Mouse (Mus musculus) midbrain, embryonic 12.5 days (tissue): Measurements from ENCODE around the gene Kctd13. TPM values are rescaled to one million over a fixed set of nuclear protein-coding genes. Genes with fewer than 3 reads are reported as not detected.

Source experiments
- ATAC-seq: fragments of 200-750 bp; cut with Nextera tagmentation; 2 replicates; pipeline ENCODE4 v1.8.0; 2017; ENCODE audit warnings: low read depth, moderate TSS enrichment, moderate library complexity; ENCODE audit not compliant: low FRiP score
- H3K27ac ChIP-seq: fragments of 300-500 bp; sonication (generic); replicated peaks from 2 replicates; pipeline ENCODE4 v1.5.1; 2016; ENCODE audit warnings: mild to moderate bottlenecking
- H3K27me3 ChIP-seq: fragments of 300-500 bp; sonication (generic); 2 replicates; pipeline ENCODE4 v1.6.1; 2016; ENCODE audit warnings: mild to moderate bottlenecking
- H3K36me3 ChIP-seq: fragments of 300-500 bp; sonication (generic); 2 replicates; pipeline ENCODE4 v1.6.1; 2016
- H3K4me1 ChIP-seq: fragments of 300-500 bp; sonication (generic); 2 replicates; pipeline ENCODE4 v1.6.1; 2016
- H3K4me2 ChIP-seq: fragments of 300-500 bp; sonication (generic); replicated peaks from 2 replicates; pipeline ENCODE4 v1.6.1; 2016; ENCODE audit warnings: mild to moderate bottlenecking, moderate library complexity
- H3K4me3 ChIP-seq: fragments of 300-500 bp; sonication (generic); 2 replicates; pipeline ENCODE4 v1.5.1; 2016; ENCODE audit warnings: mild to moderate bottlenecking
- H3K9ac ChIP-seq: fragments of 300-500 bp; sonication (generic); replicated peaks from 2 replicates; pipeline ENCODE4 v1.6.1; 2016; ENCODE audit warnings: mild to moderate bottlenecking, moderate library complexity
- H3K9me3 ChIP-seq: fragments of 300-500 bp; sonication (generic); 2 replicates; pipeline ENCODE4 v1.6.1; 2016; ENCODE audit warnings: mild to moderate bottlenecking
- WGBS: fragments of 180-500 bp; shearing (Covaris S2); methylation state at CpG from one replicate; pipeline ENCODE4 v1.1.7; 2016; 5-methylcytosine and 5-hydroxymethylcytosine counted together
- polyA plus RNA-seq: library from polyadenylated mRNA; unstranded; fragments of >200 nt; fragmentation: Nextera tagmentation; extraction: Ambion mirVana; gene quantifications from 2 replicates; pipeline ENCODE4 v1.2.1, GENCODE M21; 2016

The Kctd13 gene
- polyA plus RNA-seq, 1 experiment from 2014 or later = 50.5 TPM

DNA sequence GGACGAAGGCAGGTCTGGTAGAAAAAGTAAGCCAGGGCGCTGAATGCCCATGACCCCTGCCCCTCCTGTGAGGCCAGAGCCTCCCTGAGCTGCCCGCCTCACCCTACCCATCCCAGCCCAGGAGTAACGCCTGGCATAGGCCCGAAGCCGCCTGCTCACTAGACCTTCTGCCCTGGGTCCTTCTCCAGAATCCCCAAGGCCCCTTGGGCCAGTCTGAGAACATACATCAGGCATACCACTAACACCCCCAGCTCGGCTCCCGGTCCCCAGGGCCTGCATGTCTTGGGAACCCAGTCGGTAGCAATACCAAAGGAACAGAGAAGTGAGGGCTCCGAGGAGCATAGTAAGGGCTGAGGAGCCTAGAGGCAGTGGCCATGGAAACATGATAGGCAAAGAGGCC is 19.9 kb downstream of the Kctd13 start:
- peak overlapping the region; percentile 87 for H3K27ac ChIP-seq
- H3K4me1 ChIP-seq = peaks cover 34% of the 10 kb centered on the region
- H3K9ac ChIP-seq = peak overlapping the region; percentile 68
- H3K4me3 ChIP-seq = peak overlapping the region; percentile 51
- 75% methylated on average over 9 of the region's 10 CpGs for WGBS
- peak overlapping the region; percentile 98 for H3K4me2 ChIP-seq
- peaks cover 43% of the 10 kb centered on the region for H3K27me3 ChIP-seq
- no peak for ATAC-seq
- no peaks in the 10 kb centered on the region for H3K9me3 ChIP-seq
- H3K36me3 ChIP-seq = peaks cover 15% of the 10 kb centered on the region; the same call in 1 of the 2 replicates

DNA sequence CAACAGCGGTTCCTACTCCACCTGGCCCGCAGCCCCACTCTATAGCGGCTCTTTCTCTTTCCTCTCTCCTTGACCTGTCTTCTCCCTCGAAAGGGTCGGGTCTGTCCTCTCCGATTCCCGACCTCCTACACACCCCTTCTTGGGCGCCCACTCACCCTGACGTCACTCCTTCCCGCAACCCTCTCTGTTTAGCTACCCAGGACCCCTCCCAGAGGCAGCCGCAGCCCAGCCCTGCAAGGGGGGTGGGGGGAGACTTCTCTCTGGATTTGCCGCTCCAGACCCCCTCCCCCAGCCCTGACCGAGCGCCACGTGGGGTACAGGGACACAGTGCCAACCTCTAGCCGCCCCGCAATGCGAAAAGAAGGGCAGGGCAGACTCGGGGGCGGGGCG is 20.7 kb downstream of the Kctd13 start, which contains the start of gene Asphd1:
Gene Asphd1 (minus strand): TSS at position 180 of the 390 bp plus-strand sequence.
- H3K9me3 ChIP-seq = no peaks in the 10 kb centered on the region
- peak within 1 kb of the TSS; percentile 68 for H3K9ac ChIP-seq
- peaks cover 34% of the 10 kb centered on the region for H3K4me1 ChIP-seq
- peak within 1 kb of the TSS; percentile 87 for H3K27ac ChIP-seq
- peaks cover 15% of the 10 kb centered on the region; the same call in 1 of the 2 replicates for H3K36me3 ChIP-seq
- H3K4me2 ChIP-seq = peak within 1 kb of the TSS; percentile 98
- WGBS = under 1% methylated on average over 21 of the region's 21 CpGs
- peak; percentile 52 for ATAC-seq
- peak within 1 kb of the TSS; percentile 51 for H3K4me3 ChIP-seq
- peaks cover 45% of the 10 kb centered on the region for H3K27me3 ChIP-seq

DNA sequence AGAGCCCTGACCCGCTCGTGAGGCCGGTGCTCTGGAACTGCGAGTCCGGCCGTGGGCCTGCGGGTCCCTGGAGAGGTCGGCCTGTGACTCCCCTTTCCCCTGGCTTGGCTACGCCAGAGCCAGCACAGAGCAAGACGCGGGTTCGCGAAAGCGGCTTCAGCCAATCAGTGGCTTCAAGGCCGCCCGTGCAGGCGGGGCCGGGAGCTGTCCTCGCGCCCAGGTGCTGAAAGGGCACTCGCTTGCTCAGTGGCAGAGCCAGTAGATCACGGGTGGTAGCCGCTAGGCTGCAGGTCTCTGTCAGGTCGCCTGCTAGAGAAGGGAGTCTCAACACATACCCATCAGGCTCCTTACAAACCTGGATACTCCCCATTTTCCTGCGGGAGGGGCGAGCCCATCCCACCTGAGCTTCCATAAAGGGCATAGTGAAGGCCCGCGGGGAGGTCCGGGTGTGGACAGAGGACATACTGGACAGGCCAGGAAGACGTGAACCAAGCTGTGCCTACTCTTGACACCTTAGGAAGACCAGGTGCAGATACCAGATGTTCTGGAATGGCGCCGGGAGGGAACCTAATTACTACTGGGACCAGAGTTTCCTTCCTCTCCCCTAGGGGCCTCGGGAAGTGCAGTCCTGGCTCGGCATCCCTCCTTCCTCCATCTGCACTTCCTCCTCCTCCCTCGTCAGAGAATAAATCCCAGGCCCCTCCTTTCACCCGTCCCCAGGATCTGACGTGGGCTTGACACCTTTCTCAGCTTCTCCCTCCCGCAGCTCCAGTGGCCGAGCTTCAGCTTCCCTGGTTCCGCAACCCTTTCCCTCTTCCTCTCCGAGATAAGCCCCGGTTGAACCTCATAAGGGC is 21.3 kb downstream of the Kctd13 start, which contains the start of gene Sez6l2:
Gene Sez6l2 (plus strand): TSS at position 771 of the 854 bp plus-strand sequence.
- Histone ChIP-seq H3K4me2 (peak within 1 kb of the TSS; percentile 98), H3K4me3 (peak within 1 kb of the TSS; percentile 51), H3K9ac (peak within 1 kb of the TSS; percentile 68), H3K9me3 (no peaks in the 10 kb centered on the region), H3K4me1 (peaks cover 34% of the 10 kb centered on the region), H3K36me3 (peaks cover 9% of the 10 kb centered on the region; the same call in 1 of the 2 replicates), H3K27me3 (peaks cover 45% of the 10 kb centered on the region), H3K27ac (peak within 1 kb of the TSS; percentile 87)
- under 1% methylated on average over 42 of the region's 42 CpGs for WGBS
- peak; percentile 87 for ATAC-seq

DNA sequence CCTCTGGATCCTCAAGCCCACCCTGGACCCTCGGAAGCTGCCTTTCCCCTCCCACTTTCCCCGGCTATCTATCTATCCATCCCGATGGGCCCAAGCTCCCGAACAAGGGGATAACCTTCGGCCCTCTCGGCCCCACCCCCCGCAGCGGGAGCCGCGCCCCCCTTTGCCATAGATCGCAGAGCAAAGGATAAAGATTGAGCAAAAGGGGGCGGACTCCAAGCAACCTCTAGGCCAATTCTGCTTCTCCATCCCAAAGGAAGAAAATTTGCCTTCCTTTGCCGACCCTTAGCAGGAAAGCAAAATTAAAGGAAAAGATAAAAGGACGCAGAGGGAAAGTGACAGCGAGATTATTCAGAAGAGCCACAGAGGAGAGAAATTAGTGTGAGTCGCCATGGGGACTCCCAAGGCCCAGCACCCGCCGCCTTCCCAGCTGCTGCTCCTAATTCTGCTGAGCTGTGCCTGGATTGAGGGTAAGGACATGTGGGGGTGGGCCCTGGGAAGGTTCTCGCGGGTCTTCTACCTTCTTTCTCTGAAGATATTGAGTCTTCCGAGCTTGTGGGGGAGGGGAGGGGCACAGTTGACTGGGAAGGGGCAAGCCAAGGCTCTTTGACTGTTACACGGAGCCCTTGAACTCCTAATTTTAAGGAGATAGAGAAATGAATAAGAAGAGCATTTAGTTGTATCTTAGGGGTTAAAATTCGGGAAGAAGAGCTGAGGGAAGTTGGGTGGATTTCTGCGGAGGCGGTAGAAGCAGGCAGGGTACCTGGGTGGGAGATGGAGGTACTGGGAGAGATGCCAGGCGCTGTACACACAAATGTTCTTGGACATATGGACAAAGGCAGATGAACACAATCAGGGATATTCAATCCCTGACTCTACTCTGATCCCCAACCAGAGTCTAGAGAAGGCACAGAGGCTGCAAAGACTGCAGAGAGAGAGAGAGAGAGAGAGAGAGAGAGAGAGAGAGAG is 22.3 kb downstream of the Kctd13 start:
- peak overlapping the region; percentile 98 for H3K4me2 ChIP-seq
- peak overlapping the region; percentile 51 for H3K4me3 ChIP-seq
- no peaks in the 10 kb centered on the region for H3K9me3 ChIP-seq
- WGBS = 4% methylated on average over 26 of the region's 26 CpGs
- H3K27ac ChIP-seq = peak overlapping the region; percentile 87
- ATAC-seq = peak; percentile 17; the same call in 1 of the 2 replicates
- H3K36me3 ChIP-seq = 0 out of 2 replicates have a peak, but pooled peaks cover 5% of the 10 kb centered on the region
- H3K27me3 ChIP-seq = peaks cover 45% of the 10 kb centered on the region
- H3K4me1 ChIP-seq = peaks cover 34% of the 10 kb centered on the region
- peak overlapping the region; percentile 68 for H3K9ac ChIP-seq

DNA sequence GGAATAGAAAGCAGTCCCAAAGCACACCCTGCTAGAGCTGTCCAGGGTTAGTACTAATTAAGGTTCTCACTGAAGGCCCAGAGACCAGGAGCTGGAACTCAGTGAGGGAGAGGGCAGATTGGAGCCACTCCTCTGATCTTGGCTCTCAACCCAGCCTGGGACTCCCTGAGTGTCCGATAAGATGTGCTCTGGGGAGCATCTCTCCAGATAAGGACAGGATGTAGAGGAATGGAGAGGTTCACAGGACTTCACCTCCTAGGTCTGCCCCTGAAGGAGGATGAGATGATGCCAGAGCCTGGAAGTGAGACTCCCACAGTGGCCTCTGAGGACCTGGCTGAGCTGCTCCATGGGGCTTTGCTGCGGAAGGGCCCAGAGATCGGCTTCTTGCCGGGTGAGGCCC is 23.1 kb downstream of the Kctd13 start:
- Histone ChIP-seq H3K4me1 (peaks cover 34% of the 10 kb centered on the region), H3K4me3 (peak overlapping the region; percentile 51), H3K9ac (peak overlapping the region; percentile 68), H3K36me3 (0 out of 2 replicates have a peak, but pooled peaks cover 5% of the 10 kb centered on the region), H3K4me2 (peak overlapping the region; percentile 98), H3K27me3 (peaks cover 45% of the 10 kb centered on the region), H3K9me3 (no peaks in the 10 kb centered on the region), H3K27ac (peak overlapping the region; percentile 30; the same call in 1 of the 2 replicates)
- WGBS = 18% methylated on average over 4 of the region's 4 CpGs
- ATAC-seq = no peak

DNA sequence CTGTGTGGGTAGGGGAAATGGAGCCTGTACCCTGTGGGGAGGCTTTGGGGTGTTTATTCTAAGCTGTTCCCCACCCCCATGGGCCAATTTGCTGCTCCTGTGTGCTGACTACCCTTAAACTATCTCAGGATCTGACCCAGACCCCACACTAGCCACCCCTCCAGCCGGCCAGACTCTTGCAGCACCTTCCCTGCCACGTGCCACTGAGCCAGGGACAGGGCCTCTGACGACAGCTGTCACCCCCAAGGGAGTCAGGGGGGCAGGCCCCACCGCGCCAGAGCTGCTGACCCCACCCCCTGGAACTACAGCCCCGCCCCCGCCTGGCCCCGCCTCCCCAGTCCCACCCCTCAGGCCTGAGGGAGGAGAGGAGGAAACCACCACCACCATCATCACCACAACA is 24.0 kb downstream of the Kctd13 start:
- Histone ChIP-seq H3K4me3 (peak overlapping the region; percentile 51), H3K27me3 (peaks cover 45% of the 10 kb centered on the region), H3K4me1 (peaks cover 34% of the 10 kb centered on the region), H3K4me2 (peak overlapping the region; percentile 98), H3K27ac (no peak overlapping the region), H3K9me3 (no peaks in the 10 kb centered on the region), H3K36me3 (no peaks in the 10 kb centered on the region), H3K9ac (peak overlapping the region; percentile 68; the same call in 1 of the 2 replicates)
- ATAC-seq = no peak
- 2% methylated on average over 5 of the region's 8 CpGs for WGBS

DNA sequence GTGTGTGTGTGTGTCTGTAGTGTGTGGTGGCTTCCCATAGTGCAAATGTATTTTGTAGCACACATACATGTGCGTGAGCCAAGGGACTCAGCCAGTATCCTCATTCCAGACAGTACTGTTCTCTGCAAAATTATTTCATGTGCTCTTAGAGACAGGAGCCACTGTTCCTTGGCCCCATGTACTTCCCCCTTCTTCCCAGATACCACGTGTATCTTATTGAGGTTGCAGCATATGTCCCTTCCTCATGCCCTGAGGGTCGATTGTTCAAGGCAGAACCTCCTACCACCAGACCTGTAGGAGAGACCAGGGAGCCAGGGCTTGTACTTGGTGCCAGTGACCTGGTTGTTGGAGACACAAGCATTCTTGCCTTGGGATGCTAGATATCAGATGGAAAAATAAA is 26.4 kb downstream of the Kctd13 start:
- H3K9ac ChIP-seq = no peak overlapping the region
- H3K27me3 ChIP-seq = peaks cover 32% of the 10 kb centered on the region
- H3K36me3 ChIP-seq = peaks cover 9% of the 10 kb centered on the region; the same call in 1 of the 2 replicates
- no peaks in the 10 kb centered on the region for H3K9me3 ChIP-seq
- H3K27ac ChIP-seq = no peak overlapping the region
- H3K4me2 ChIP-seq = no peak overlapping the region
- no peak for ATAC-seq
- H3K4me3 ChIP-seq = no peak overlapping the region
- peaks cover 21% of the 10 kb centered on the region for H3K4me1 ChIP-seq
- 62% methylated on average over 3 of the region's 3 CpGs for WGBS

DNA sequence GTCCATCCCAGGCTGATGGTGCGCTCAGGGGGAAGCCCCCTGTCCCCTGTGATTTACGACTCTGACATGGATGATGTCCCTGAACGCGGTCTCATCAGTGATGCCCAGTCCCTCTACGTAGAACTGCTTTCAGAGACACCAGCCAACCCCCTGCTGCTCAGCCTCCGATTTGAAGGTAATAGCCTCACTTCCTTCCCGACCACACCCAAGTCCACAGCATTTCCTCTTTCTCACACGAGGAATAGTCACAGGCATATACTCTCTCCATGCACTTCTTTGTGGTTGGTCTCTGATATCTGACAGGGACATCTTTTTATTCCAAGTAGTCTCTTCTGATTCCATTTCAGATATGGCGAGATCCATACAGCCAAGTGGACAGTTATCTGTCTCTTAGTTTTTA is 31.1 kb downstream of the Kctd13 start:
- Histone ChIP-seq H3K4me1 (no peaks in the 10 kb centered on the region), H3K4me3 (no peak overlapping the region), H3K27ac (no peak overlapping the region), H3K9ac (no peak overlapping the region), H3K9me3 (no peaks in the 10 kb centered on the region), H3K27me3 (peaks cover 34% of the 10 kb centered on the region), H3K36me3 (peaks cover 24% of the 10 kb centered on the region), H3K4me2 (no peak overlapping the region)
- 78% methylated on average over 8 of the region's 9 CpGs for WGBS
- no peak for ATAC-seq

DNA sequence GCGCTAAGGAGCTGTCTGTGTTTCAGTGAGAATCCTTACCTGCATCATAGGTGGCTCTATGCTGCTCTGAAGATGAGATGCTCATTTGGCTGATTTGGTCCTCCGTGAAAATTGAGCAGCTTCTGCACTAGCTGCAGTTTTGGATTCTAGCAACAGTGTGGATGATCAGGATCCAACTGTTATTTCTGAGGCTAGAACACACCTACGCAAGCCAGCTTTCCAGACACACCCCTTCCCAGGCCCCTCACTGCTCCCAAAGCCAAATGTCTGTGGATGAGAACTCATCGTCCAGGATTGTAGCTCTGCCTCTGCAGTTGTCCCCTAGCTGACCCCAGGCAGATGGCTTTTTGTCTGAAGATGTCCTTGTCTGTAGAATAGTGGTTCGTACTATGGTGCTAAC is 32.4 kb downstream of the Kctd13 start:
- Histone ChIP-seq H3K4me2 (no peak overlapping the region), H3K9ac (no peak overlapping the region), H3K9me3 (no peaks in the 10 kb centered on the region), H3K4me1 (no peaks in the 10 kb centered on the region), H3K4me3 (no peak overlapping the region), H3K27me3 (peaks cover 34% of the 10 kb centered on the region), H3K36me3 (peaks cover 24% of the 10 kb centered on the region), H3K27ac (no peak overlapping the region)
- 88% methylated on average over 5 of the region's 5 CpGs for WGBS
- ATAC-seq = no peak

DNA sequence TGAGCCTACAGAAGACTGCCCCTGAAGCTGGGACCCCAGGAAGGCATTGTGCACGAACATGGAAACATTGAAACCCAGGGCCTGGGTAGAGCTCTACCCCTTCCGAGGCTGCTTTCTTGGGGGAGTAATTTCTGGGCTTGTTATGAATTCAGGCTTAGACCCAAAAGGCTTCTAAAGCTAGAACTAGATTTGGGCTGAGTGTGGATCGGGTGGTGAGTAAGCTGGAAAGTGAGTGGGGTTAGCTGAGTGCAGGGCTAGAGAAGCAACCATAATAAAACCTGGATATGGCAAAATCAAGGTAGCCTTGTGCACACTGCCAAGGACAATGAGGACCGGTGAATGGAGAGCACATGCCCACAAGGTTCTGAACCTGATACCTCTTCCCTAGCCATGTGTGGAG is 33.3 kb downstream of the Kctd13 start:
- Histone ChIP-seq H3K27me3 (peaks cover 34% of the 10 kb centered on the region), H3K4me2 (no peak overlapping the region), H3K4me3 (no peak overlapping the region), H3K9me3 (no peaks in the 10 kb centered on the region), H3K27ac (no peak overlapping the region), H3K9ac (no peak overlapping the region), H3K36me3 (peaks cover 24% of the 10 kb centered on the region), H3K4me1 (no peaks in the 10 kb centered on the region)
- WGBS = 89% methylated on average over 4 of the region's 4 CpGs
- ATAC-seq = no peak

DNA sequence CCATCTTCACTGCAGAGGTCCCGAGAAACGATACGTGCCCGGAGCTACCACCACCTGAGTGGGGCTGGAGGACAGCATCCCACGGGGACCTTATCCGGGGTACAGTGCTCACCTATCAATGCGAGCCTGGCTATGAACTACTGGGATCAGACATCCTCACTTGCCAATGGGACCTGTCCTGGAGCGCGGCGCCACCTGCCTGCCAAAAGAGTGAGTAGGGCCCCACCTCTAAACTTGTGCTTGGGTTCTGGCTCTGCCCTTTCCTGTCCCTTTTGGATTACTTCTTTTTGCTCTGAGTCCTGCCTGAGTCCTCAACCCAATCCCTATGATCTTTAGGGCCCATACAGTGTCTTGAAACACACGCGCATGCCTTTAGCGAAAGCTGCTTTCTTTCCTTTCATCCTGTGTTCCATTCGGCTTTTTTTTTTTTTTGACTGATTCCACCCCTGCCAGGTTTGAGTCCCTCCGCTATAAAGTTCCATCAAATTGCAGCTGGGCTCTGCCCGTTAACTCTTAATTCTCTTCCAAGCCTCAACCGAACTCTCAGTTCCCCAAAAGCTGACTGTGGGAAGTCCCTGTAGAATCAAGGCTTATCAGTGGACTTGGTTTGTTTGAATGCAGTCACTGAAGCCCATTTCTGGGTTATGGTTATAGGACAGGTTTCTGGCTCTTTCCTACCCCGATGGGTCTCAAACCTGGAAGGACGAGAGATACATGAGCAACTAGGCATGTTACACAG is 35.0 kb downstream of the Kctd13 start:
- Histone ChIP-seq H3K4me3 (no peak overlapping the region), H3K27ac (no peak overlapping the region), H3K4me1 (no peaks in the 10 kb centered on the region), H3K4me2 (peak overlapping the region; percentile 0; the same call in 1 of the 2 replicates), H3K9ac (no peak overlapping the region), H3K9me3 (no peaks in the 10 kb centered on the region), H3K36me3 (peaks cover 30% of the 10 kb centered on the region), H3K27me3 (peaks cover 34% of the 10 kb centered on the region)
- ATAC-seq = no peak
- 30% methylated on average over 19 of the region's 19 CpGs for WGBS
